Mouse (Mus musculus) retina, embryonic 14.5 days (tissue): ENCODE results near the gene Cldn18.

Source experiments
- DNase-seq: peaks from one replicate; pipeline ENCODE4 v3.0.0-alpha.2; 2015; ENCODE audit warnings: low spot score

Gene Cldn18

DNA sequence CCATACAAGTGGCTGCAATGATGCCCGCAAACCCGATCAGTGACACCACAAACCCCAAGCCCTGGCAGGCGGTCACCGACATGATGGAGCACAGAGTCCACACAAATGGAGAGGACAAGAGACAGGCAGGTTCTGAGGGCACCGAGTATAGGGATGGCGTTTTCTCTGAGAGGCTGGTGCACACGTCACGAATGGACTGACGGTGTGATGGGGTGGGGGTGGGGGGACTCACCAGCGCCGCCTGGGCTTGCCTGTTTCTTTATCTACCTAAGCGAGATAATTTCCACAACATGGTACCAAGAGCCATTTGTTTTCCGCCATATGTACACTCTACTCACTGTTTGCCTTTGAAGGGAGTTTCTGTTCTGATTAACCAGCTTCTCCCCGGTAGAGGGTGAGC is at the start of gene Cldn18:
TSS of gene Cldn18 (minus strand) at position 134 of the 400 bp plus-strand sequence.
- DNase-seq, result no peak

DNA sequence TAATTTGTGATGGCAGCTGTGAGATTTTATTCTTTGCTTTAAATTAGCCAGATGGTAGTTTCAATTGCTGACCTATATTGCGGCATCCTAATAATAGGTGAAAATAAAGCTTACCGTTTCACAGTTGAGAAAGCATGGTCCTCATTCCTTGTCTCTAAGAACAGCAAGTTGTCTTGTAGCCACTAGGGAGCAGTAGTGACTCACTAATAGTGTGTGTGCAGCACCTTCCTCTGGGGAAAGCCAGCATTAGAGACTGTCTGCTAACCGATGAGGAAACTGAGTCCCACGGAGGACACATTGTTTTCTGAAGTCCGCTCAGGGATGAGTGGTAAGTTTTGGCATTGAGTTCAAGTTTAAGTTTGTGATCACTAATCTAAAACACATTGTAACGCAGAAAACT is 46.5 kb upstream of the Cldn18 start:
- peak; percentile 86 for DNase-seq

DNA sequence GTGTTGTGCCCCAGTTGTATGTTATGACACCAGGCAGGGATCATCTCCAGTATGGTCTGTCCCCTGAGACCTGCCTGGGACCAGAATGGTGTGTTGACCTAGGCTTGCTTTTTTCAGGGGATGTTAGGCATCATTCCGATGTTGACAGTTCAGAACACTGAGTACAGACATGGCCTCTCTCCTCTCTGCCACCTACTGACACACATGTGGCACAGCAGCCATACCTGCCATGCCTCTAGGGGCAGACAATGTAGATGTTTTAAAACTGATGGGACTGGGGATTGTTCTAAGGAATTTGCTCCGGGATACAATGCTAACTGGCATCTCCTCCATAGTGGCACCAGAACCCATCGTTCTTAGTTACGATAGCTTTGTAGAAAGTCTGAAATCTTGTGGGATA is 33.2 kb upstream of the Cldn18 start:
- peak; percentile 23 for DNase-seq

DNA sequence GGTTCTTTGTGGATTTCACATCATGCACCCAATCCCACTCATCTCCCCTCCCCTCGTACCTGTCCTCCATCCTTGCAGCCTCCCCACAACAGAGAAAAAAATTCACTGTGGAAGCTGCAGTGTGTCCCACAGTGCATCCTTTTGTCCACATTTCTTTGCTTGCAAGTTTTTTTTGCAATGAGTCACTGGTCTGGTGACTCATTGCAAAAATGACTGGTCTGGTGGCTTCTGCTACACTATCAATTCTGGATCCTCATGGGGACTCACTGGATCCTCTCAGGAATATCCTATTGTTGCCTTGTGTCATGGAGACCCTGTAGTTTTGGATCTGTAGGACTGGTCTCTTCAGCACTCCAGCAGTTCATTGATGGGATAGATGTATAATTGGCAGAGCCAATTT is 31.2 kb upstream of the Cldn18 start:
- DNase-seq, result no peak

DNA sequence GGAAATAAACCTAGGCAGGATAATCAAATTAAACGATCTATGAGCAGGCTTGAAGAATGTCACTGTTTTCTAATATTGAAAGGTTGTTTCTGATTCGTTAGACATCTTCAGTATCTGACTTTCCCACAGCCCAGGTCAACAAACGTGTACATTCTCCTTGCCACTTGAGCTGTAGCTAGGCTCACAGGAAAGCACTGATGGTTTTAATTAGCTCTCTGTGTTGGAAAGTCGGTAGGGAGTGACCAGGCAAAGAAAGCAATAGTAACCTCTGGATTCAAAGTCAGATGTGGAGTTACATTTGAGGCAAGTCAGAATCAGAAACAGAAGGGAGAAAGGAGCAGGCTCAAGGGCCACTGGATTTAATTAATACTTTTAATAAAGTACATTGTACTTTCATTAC is 30.7 kb upstream of the Cldn18 start:
- no peak for DNase-seq

DNA sequence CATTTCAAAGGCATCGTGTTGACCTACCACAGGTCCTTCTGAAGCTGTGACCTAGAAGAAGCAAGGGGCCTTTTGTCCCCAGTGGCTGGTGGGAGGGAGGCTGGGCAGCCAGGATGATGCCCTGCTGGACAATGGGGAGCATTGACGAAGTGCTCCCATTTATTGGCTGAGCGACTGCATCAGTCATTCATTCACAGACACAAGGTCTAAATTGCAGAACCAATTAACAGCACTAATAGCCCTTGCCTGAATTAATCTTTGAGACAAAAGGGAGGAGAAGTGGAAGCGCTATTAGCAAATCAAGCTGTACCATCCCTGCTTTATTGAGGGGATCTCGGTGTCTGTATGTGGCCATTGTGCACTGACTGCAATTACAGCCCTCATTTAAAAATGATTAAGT is 27.5 kb upstream of the Cldn18 start:
- peak; percentile 77 for DNase-seq

DNA sequence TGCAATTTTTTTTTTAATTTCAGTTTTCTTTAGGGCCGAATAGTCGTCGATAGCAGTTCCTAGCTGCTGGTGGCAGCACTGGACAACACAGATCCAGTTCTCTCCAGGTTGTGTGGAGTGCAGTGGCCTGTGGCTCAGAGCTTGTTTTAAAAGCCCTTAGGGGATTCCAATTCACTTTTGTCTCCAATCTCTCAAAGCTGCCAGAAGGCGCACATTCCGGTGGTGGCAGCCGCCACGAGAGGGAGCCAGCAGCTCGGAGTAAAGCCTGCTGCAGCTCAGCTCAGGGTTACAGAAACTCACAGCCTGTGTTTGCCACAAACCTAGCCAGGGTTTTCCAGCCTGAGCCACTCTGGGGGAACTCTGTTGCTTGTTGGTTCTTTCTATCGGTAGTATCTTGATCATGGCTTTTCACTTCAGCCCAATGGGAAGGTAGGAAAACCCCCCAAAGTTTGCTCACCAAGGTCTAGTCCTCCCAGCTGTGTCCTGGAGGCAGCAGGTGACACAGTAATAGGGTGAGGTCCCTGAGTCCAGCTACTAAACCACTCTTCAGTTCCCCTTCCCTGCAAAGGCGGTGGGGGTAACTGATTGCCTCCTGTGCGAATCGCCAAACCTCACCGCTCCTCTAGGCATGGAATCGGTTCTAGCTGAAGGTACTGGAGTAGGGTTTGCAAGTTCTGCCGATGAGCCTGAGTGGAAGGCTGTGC is 13.0 kb upstream of the Cldn18 start:
- DNase-seq, result peak; percentile 88

DNA sequence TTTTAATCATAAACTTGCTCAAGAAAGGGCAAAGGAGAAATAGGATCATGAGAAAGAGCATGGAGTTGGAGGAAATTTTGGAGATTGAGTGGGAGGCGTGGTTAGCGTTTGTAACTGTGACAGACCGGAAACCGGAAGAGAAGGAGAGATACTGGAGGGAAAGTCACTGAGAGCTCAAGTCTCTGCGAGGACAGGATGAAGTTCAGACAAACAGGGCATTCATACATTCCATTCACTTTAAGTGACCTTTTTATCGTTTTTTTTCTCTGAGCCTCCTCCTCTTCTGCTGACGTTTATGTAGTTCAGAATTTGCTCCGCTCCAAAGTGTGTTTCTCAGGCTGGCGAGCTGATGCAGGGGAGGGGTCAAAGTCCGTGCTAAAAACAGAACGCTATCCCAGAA is 10.8 kb upstream of the Cldn18 start:
- no peak for DNase-seq

DNA sequence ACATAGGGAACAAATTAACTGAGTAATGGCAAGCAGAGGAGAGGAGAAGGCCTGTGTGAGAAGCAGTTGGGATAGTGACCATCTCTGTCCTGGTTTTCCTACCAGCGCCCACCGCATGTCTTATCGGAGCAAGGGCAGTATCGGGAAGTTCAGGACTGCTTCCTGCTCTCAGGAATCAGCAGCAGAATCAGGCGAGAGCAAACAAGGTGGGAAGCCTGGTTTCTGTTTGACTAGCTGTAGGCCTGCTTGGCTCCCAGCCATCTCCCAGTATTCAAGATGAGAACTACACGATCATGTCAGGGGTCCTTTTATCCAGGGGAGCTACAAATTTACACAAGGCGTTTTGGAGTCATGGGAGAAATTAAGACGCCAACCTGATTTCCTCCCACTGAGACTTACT is 8.2 kb upstream of the Cldn18 start:
- no peak for DNase-seq

DNA sequence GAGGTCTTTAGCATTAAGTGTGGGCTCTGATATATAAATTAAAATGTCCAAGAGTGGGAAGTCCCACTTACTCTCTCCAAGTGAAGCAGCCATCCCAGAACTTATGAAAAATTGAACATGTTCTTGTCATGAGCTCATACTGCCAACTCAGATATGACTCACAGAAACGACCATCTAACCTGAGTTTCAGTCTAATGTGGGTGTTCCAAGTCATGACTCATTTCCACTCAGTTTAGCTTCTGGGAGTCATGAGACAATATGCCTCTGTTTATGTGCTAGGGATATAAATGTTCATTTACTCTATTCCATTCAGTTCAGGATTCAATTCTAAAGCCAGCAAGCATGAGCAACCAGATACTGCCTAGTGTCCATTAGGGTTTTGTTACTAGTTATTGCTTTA is 2.9 kb upstream of the Cldn18 start:
- DNase-seq, result no peak

DNA sequence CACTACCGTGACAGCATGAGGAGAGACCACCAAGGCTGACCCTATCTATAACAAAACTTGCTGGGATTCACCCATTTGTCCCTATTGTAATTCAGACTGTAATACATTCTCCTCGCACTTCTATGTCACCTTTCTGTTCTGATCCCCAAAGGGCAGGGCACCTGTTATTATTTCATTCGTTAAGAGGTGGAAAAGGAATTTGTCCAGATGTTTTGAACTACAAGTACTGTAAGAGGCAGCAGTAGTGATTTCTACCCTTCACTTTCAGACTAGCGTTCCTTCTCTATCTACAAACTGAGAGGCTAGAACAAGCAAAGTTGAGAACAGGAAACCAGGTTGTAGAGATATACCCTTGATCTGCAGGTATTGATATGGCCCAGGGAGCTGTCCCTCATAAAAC is 6.8 kb downstream of the Cldn18 start:
- no peak for DNase-seq

DNA sequence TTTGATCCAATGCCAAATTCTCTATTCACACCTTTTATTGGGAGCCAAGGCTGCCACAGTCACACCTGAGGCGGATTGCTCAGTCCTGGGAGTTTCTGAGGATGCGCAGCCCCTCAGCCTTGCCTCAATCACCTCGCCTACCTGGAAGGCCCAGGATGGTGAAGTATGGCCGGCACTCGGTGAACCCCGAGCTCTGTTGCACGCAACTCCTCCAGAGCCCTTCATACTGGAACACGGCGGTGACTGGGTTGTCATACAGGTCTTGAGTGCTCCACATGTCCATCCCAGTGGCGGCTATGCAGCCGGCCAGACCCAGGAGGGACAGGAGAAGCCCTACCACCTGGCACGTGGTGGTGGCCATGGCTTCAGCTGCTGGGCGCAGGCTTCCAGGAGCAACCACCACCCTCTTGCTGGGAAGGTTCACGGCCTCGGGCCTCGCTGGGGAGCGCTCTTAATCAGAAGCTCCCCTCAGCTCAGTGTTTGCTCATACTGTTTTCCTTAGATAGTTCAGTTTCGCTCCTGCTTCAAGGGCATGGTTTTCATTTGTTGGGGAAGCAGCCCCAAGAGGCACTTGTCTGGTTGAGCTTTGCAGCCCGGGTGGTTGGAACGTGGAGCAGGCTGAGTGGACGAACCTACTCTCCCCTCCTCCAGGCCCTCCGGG is 7.3 kb downstream of the Cldn18 start:
- DNase-seq, result no peak

DNA sequence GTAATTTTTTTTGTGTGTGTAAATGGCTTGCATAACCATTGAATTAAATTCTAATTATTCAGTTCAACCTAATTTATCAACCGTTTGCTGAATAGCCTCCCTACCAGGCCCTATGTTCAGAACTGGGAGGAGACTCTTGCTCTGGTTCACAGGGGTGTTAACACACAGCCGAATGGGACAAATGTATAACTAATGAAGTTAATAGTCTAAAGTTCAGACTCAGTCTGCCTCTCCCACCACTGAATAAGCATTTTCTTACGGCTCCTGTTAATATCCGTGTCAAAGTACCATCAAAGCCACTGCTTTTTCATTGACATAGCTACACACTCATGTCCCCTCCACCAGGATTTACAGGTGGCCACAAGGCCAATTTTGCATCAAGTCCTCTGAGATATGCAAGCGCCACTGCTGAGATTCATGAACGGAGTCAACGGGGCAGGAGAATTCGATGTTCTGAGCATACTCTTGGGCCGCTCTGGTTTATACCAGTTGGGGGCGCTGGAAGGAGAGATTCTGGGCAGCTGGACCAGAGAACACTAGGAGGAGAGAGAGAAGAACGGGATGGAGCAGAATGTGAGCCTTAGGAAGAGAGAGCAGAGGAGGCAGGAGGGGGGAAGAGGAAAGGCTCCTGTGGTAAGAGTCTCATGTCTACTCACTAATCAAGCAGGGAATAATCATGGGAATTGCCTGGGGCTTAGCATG is 9.5 kb downstream of the Cldn18 start:
- DNase-seq, result no peak

DNA sequence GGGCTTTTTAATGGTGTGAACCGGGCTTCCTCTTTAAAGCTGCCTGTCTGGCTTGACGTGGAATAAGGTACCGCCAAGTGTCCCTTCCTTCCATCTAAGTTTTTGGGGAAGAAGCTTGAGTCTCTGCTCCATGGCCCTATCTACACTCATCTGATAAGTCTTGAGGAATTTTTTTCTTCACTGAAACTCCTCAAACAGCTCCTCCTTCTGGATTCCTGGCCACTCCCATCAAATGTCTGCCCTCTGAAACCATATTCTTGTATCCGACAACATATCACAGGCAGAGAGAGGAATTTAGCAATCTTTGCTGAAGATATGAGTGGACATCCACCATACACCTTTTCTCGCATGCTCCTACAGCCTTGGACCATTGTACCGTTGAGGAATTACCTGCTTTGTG is 10.8 kb downstream of the Cldn18 start:
- no peak for DNase-seq

DNA sequence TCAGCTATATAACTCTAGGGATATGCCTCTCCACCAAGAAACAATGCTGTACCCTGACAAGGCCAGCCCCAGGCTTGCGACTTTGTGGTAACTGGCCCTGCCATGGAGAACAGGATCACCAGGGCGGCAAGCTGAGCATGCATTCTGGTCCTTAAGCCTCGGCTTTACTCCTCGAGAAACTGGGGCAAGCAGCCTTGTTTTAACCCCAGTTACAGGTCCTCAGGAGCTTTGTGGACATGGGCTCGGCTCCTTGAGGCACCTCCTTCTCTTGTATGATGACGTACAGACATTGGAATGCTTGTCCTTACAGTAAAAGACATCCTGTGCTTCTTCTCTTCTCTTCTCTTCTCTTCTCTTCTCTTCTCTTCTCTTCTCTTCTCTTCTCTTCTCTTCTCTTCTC is 13.4 kb downstream of the Cldn18 start:
- no peak for DNase-seq

DNA sequence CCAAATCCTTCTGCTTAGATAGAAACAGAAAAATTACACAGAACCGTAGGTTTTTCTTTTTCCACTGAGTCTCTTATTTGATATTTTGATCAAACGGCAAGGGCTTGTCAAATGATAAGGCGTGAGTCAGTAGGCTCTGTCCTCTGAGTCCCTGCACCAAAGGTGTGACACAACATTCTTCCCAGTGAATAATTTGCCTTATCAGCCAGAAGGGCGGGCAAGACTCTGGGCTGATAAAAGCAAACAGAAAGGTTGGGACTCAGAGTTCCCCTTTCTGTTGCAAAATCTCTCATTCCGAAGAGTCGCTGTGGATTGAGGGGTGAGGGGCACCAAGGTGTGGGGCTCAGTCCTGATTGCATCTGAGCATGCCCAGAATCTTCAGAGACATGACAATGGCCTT is 14.9 kb downstream of the Cldn18 start:
- DNase-seq, result no peak

DNA sequence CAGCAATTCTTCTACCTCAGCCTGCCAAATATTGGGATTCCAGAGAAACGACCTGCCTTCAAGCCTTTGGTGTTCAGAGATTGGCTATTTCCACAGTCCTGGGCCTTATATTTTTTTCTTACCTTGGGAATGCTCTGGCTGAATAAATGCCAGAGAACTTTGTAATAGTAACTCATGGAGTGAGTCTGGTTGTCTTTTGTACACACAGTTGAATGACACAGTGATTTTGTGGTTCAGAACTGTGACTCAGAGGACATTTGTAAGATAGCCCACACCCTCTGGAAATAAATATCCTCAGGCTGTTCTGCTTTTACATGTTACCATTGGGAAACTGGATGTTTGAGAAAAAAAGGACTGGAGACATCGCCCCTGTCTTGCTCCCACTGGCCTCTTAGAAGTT is 15.9 kb downstream of the Cldn18 start:
- no peak for DNase-seq

DNA sequence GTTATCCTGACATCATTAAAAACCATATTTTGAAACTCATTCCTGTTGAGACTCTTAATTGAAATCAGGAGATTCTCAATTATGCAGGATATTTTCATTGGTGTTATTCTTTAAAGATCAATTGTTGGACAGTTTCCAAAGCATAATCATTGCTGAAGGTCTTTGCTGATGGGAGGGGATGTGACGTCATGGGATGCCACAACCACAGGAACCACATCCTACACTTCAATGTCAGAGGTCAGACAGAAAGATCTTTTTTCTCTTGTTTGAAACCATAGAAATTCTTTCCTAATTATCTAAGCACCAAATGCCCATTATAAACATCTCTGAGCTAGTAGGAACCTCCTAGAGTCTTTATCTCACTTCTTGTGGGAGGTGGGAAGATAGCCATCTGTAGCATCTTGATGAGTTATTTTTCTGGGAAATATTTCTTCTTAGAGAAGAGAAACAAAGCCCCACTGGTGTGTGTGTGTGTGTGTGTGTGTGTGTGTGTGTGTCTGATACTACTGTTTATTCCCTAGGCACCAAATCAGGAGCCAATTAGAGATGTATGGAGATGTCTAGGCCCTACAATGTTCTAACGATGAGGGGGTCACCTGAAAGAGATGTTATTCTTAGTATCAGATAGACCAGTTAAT is 17.2 kb downstream of the Cldn18 start:
- no peak for DNase-seq

DNA sequence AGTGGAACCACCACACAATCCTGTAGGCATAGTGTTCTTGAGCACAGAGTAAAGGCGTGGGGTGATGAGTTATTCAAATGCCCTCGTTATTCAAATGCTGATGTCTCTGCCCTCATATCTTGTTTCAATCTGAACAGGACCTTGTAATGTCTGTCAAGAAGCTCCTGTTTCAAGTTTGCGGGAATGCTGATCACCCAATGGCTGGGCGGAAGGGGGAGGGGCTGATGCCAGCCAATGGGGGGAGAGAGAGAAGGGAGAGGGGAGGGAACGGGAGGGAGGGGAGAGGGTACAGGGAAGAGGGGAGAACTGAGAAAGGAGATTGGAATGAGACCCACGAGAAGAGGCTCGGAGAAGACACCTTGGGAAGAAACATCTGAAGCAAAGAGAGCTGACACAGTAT is 22.1 kb downstream of the Cldn18 start:
- DNase-seq, result no peak

DNA sequence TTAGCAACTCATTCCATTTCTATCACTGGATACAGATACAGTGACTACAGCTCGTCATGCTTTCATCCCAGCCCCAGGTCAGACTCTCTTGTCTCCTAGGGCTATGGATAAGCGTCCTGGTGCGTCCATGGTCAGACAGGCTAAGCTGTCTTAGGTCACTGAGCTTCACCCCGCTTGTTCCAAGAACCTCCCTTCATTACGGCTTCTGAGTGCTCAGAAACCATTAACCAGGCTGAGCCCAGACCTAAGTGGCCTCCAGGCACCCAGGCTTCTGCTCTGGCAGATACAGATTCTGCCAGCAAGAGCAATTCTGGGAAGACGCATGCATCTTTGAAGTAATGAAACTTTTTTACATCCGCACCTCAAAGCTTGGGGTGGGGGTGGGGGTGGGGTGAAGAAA is 26.7 kb downstream of the Cldn18 start:
- no peak for DNase-seq

DNA sequence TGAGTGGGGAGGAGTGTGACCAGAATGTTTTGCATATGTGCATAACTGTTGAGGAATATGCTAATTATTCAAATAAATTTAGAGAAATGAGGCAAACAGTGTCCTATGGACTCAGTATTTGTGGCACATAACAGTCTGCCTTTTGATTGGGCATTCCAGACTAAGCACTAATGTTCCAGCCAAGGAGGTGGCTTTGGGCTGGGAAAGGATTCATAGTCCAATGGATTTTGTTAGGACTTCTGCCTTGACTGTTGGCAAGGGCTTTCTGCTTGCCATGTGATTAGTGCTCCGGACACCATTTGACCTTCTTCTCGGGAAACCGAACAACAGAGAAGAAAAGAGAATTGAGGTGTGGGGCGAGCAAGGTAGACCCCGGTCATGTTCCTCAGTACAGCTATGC is 27.3 kb downstream of the Cldn18 start:
- no peak for DNase-seq

DNA sequence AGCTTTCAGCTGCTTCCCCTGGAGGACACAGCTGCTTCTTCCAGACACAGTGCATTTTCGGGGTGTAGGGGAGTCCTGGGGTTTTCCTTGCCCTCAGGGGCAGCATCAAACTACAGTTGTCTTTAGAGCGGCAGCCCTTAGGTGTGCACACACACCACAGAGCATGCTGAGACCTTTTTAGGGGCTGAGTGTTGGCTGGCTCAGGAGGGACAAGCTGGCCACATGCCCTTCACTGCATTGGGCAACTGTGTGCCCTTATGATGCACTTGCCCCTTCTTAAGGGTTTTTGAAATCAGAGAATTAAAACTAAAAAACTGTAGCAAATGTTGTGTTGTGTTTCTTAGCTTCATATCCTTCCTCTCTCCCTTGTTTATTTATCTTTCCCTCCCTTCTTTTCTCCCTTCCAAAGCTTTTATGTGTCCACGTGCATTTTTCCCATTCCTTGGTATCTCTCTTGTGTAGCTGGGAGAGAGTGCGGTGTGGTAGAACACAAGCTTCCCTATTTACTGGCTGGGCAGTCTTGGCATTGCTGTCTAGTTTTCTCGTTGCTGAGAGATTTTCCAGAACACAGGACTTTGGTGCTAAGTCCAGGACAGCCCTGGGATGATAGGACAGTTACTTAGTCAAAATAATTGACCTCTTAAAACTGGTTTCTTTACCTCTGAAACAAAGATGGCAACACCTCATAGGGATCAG is 31.4 kb downstream of the Cldn18 start:
- DNase-seq, result no peak
